Mouse (Mus musculus) liver, embryonic 14.5 days (tissue): ENCODE measurements around the gene Ebf1.

ENCODE experiments used
- CTCF ChIP-seq: IDR thresholded peaks from 2 replicates; pipeline ENCODE4 v1.5.1; 2016; ENCODE audit warnings: antibody characterized with exemption, low read depth, control low read depth
- EP300 ChIP-seq: IDR thresholded peaks from 2 replicates; pipeline ENCODE4 v1.6.1; 2016; ENCODE audit warnings: antibody characterized with exemption, low read depth

GRCm38 (mm10) chr11:44577911-44578310 lies 39.2 kb upstream of the Ebf1 start:
- no peak for TF ChIP-seq EP300
- no peak for TF ChIP-seq CTCF
